Mouse (Mus musculus): ENCODE data around the gene Psmb7. TPM values are rescaled to one million over a fixed set of nuclear protein-coding genes. Genes with fewer than 3 reads are reported as not detected.
A peak's percentile ranks its signal among the peaks of the same experiment; 100 is the strongest.

Psmb7 gene
- total and polyA plus RNA-seq, 3 experiments = 129 to 247 (median 220) TPM

DNA sequence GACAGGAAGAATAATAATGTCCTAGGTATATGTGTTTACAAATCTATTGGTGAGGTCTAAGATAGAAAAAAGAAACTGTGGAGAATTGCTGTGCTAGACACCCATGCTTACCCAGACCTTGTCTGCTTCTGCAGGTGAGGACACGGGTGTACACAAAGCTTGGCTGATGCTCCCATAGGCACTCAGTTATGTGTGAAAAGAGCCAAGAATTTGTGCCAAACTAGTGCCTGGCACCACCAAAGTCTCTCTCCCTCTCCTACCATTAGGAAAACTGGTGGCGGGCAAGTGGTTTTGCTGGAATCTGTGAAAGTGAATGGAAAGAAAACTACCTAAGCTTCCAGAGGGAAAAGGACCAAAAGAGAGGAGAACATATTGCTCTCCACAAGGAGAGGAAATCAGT, 45.5 kb downstream of the Psmb7 start:
- WGBS = 71% methylated on average over 2 of the region's 2 CpGs
- DNase-seq = no peak
- Histone ChIP-seq H3K4me1 (ENCODE audit: control insufficient read depth, insufficient read depth, low read length) (no peaks in the 10 kb centered on the region), H3K79me2 (replicated peaks; ENCODE audit: control insufficient read depth, insufficient read depth, low read length) (peaks cover 4% of the 10 kb centered on the region; the same call in 1 of the 2 replicates), H3K9ac (ENCODE audit: low read depth, low read length) (no peak overlapping the region), H3K36me3 (ENCODE audit: control insufficient read depth, insufficient read depth, low read length) (no peaks in the 10 kb centered on the region; the same call in none of the 2 replicates), H3K27ac (no peak overlapping the region), H3K4me3 (no peak overlapping the region), H3K27me3 (ENCODE audit: control insufficient read depth, insufficient read depth, low read length) (no peaks in the 10 kb centered on the region)
- TF ChIP-seq CTCF (IDR thresholded peaks at IDR 0.05) = no peak
- no peak for TF ChIP-seq EP300 (IDR thresholded peaks at IDR 0.05; ENCODE audit: insufficient read depth, low read depth, low read length)
- TF ChIP-seq POLR2A (IDR thresholded peaks at IDR 0.05; ENCODE audit: insufficient read depth, low read depth, low read length) = no peak
- intact Hi-C loops (cut with DNase I) = no loop called here

DNA sequence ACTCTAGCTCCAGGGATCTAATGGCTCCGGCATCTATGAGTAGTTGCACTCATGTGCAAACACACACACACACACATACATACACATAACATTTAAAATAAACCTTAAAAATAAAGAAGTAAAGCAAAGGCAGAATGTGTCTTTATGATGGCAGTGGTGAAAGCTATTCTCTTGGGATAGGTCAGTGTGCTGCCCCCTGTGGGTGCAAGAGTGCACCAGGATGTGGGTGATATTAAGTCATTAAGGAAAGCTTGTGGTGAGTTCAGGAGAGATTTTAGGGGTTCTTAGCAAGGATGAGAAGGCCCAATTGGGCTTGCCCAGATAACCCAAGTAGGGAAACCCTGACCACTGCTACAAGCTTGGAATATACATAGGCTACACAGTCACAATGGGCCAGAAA, 46.0 kb downstream of the Psmb7 start:
- H3K4me1 ChIP-seq (ENCODE audit: control insufficient read depth, insufficient read depth, low read length) = no peaks in the 10 kb centered on the region
- 95% methylated on average over 1 of the region's 1 CpGs for WGBS
- no peaks in the 10 kb centered on the region for H3K27me3 ChIP-seq (ENCODE audit: control insufficient read depth, insufficient read depth, low read length)
- H3K79me2 ChIP-seq (replicated peaks; ENCODE audit: control insufficient read depth, insufficient read depth, low read length) = peaks cover 4% of the 10 kb centered on the region; the same call in 1 of the 2 replicates
- intact Hi-C loops (cut with DNase I) = no loop called here
- TF ChIP-seq EP300 (IDR thresholded peaks at IDR 0.05; ENCODE audit: insufficient read depth, low read depth, low read length) (no peak), CTCF (IDR thresholded peaks at IDR 0.05) (peak; percentile 53)
- H3K9ac ChIP-seq (ENCODE audit: low read depth, low read length) = no peak overlapping the region
- no peak overlapping the region for H3K27ac ChIP-seq
- no peak overlapping the region for H3K4me3 ChIP-seq
- no peak for DNase-seq
- no peaks in the 10 kb centered on the region; the same call in none of the 2 replicates for H3K36me3 ChIP-seq (ENCODE audit: control insufficient read depth, insufficient read depth, low read length)

DNA sequence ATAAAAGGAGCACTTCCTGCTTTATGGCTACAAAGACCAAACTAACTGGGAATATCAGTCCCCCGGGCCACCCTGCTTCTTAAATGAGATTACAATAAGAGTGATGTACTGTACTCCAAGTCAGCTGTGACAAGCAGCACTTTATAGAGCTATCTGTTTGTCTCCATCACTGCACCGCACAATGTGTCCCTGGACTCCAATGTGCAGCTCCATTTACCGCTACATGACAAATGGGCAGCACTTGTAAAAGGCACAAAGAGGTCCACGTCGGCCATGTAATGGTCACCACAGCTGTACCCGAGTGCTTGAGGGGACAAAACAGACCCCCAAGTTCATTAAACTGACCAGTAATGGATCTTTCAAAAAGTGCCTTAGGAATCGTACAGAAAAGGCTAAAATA, 49.0 kb downstream of the Psmb7 start:
- H3K9ac ChIP-seq (ENCODE audit: low read depth, low read length) = no peak overlapping the region
- intact Hi-C loops (cut with DNase I) = no loop called here
- no peak overlapping the region for H3K27ac ChIP-seq
- 0 out of 2 replicates have a peak, but pooled peaks cover 2% of the 10 kb centered on the region for H3K79me2 ChIP-seq (replicated peaks; ENCODE audit: control insufficient read depth, insufficient read depth, low read length)
- no peaks in the 10 kb centered on the region for H3K4me1 ChIP-seq (ENCODE audit: control insufficient read depth, insufficient read depth, low read length)
- 78% methylated on average over 7 of the region's 7 CpGs for WGBS
- no peak for DNase-seq
- no peak overlapping the region for H3K4me3 ChIP-seq
- TF ChIP-seq POLR2A (IDR thresholded peaks at IDR 0.05; ENCODE audit: insufficient read depth, low read depth, low read length) (no peak), EP300 (IDR thresholded peaks at IDR 0.05; ENCODE audit: insufficient read depth, low read depth, low read length) (no peak), CTCF (IDR thresholded peaks at IDR 0.05) (no peak)
- no peaks in the 10 kb centered on the region for H3K27me3 ChIP-seq (ENCODE audit: control insufficient read depth, insufficient read depth, low read length)
- H3K36me3 ChIP-seq (ENCODE audit: control insufficient read depth, insufficient read depth, low read length) = no peaks in the 10 kb centered on the region; the same call in 1 of the 2 replicates

DNA sequence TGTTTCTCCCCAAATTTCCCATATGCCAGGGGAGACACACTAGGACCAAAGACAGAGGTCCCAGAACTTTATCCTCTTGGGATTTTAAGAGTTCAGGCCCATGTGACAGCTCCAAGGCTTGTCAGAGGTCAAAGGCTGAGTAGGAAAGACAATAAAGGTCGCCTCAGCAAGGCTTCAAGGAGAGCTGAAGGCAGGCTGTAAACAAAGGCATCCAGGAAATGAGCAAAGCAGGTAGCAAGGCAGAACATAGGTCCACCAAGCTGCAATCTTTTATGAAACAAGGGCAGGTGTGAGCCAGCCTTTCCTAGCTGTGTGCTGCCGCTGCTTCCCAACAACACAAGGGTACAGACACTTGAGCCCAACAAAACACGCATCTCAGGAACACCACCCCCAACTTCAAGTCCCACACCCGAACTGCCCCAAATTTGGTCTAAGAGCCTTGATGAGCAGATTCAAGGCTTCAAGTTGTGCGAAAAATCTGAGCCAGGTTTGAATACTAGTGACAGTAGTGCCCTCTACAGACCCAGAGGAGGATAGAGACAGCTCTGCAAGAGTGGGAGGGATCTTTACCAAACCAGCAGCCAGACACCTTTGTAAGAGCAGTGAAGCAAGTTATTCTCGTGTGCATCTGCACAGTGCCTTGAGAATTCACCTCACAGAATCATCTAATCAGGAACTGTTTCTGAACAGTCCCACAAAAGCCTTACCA, 52.0 kb downstream of the Psmb7 start:
- no peak overlapping the region for H3K27ac ChIP-seq
- H3K79me2 ChIP-seq (replicated peaks; ENCODE audit: control insufficient read depth, insufficient read depth, low read length) = no peaks in the 10 kb centered on the region
- WGBS = 50% methylated on average over 6 of the region's 6 CpGs
- TF ChIP-seq EP300 (IDR thresholded peaks at IDR 0.05; ENCODE audit: insufficient read depth, low read depth, low read length) = no peak
- peak; percentile 71 for TF ChIP-seq CTCF (IDR thresholded peaks at IDR 0.05)
- H3K27me3 ChIP-seq (ENCODE audit: control insufficient read depth, insufficient read depth, low read length) = no peaks in the 10 kb centered on the region
- no peak overlapping the region for H3K9ac ChIP-seq (ENCODE audit: low read depth, low read length)
- intact Hi-C loops (cut with DNase I) = loop anchor here (1.0 kb wide), 1 partner anchor 162 kb away; no protein-coding TSS in a partner anchor
- no peak for DNase-seq
- H3K4me3 ChIP-seq = no peak overlapping the region
- no peaks in the 10 kb centered on the region for H3K36me3 ChIP-seq (ENCODE audit: control insufficient read depth, insufficient read depth, low read length)
- no peaks in the 10 kb centered on the region for H3K4me1 ChIP-seq (ENCODE audit: control insufficient read depth, insufficient read depth, low read length)

DNA sequence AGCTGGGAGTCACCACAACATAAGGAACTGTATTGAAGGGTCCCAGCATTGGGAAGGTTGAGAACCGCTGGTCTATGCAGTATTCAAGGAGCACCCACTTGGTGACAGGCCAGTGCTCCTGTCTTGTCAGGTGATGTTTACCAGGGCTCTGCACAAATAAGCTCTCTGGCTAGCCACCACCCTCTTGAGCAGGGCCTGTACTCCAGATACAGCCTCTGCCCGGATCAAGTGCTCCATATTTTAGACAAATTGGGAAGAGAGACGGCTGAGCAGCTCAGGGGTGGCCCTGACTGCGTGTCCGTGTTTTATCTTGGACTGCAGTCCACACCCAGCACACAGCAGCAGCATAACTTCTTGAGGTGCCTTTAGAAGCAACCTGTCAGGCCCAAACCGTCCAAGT, 57.2 kb downstream of the Psmb7 start:
- 45% methylated on average over 6 of the region's 6 CpGs for WGBS
- H3K4me3 ChIP-seq = no peak overlapping the region
- no peak overlapping the region for H3K9ac ChIP-seq (ENCODE audit: low read depth, low read length)
- intact Hi-C loops (cut with DNase I) = no loop called here
- H3K27ac ChIP-seq = no peak overlapping the region
- TF ChIP-seq POLR2A (IDR thresholded peaks at IDR 0.05; ENCODE audit: insufficient read depth, low read depth, low read length) (no peak), CTCF (IDR thresholded peaks at IDR 0.05) (no peak), EP300 (IDR thresholded peaks at IDR 0.05; ENCODE audit: insufficient read depth, low read depth, low read length) (no peak)
- no peaks in the 10 kb centered on the region for H3K36me3 ChIP-seq (ENCODE audit: control insufficient read depth, insufficient read depth, low read length)
- no peaks in the 10 kb centered on the region for H3K4me1 ChIP-seq (ENCODE audit: control insufficient read depth, insufficient read depth, low read length)
- H3K27me3 ChIP-seq (ENCODE audit: control insufficient read depth, insufficient read depth, low read length) = no peaks in the 10 kb centered on the region
- DNase-seq = no peak
- H3K79me2 ChIP-seq (replicated peaks; ENCODE audit: control insufficient read depth, insufficient read depth, low read length) = no peaks in the 10 kb centered on the region

DNA sequence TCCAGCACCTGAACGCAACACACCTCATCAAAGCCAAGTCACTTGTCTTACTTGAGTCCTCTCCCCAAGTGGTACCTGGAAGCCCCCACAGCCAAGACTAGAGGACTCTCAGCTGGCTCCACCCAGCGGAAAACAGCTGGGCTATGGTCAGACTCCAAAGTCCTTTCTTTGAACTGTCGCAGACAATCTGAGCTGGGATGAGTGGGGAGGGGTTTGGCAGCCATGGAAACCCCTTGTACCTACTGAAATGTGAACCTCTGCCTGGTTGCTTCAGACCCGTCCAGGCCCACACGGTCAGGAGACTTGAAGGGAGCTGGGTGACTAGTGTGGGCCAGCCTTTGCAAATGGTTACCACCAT, 58.5 kb downstream of the Psmb7 start:
- no peak overlapping the region for H3K27ac ChIP-seq
- H3K9ac ChIP-seq (ENCODE audit: low read depth, low read length) = no peak overlapping the region
- TF ChIP-seq POLR2A (IDR thresholded peaks at IDR 0.05; ENCODE audit: insufficient read depth, low read depth, low read length) = no peak
- no peak for TF ChIP-seq CTCF (IDR thresholded peaks at IDR 0.05)
- no peak for TF ChIP-seq EP300 (IDR thresholded peaks at IDR 0.05; ENCODE audit: insufficient read depth, low read depth, low read length)
- no peaks in the 10 kb centered on the region for H3K4me1 ChIP-seq (ENCODE audit: control insufficient read depth, insufficient read depth, low read length)
- WGBS = 66% methylated on average over 5 of the region's 5 CpGs
- no peaks in the 10 kb centered on the region for H3K79me2 ChIP-seq (replicated peaks; ENCODE audit: control insufficient read depth, insufficient read depth, low read length)
- H3K4me3 ChIP-seq = no peak overlapping the region
- no peaks in the 10 kb centered on the region for H3K36me3 ChIP-seq (ENCODE audit: control insufficient read depth, insufficient read depth, low read length)
- H3K27me3 ChIP-seq (ENCODE audit: control insufficient read depth, insufficient read depth, low read length) = no peaks in the 10 kb centered on the region
- intact Hi-C loops (cut with DNase I) = no loop called here
- DNase-seq = peak in 1 of 2 experiments; percentile 15
